Mouse (Mus musculus) kidney, postnatal 14 days (tissue): ENCODE measurements around the gene Gm49336.

Experiments used
- DNase-seq: peaks from one replicate; pipeline ENCODE4 v3.0.0; 2022; ENCODE audit warnings: mixed read lengths

Gene Gm49336

GRCm38 (mm10) chr14:60251281-60252003 is at the start of gene Gm49336, which contains the start of gene Nupl1:
Gm49336 (minus strand) TSS chr14:60251507.
Nupl1 (minus strand) TSS chr14:60251431.
- peak; percentile 99 for DNase-seq

- DNase-seq, result no peak
Measured at GRCm38 (mm10) chr14:60301024-60301423, 49.7 kb upstream of the Gm49336 start.

- no peak for DNase-seq
Measured at GRCm38 (mm10) chr14:60300224-60300991, 49.1 kb upstream of the Gm49336 start.

GRCm38 (mm10) chr14:60295531-60295930 is 44.2 kb upstream of the Gm49336 start:
- no peak for DNase-seq

- no peak for DNase-seq
Measured at GRCm38 (mm10) chr14:60290363-60290762, 39.1 kb upstream of the Gm49336 start.

- DNase-seq, result no peak
Measured at GRCm38 (mm10) chr14:60286194-60286863, 35.0 kb upstream of the Gm49336 start.

- peak; percentile 51 for DNase-seq
Measured at GRCm38 (mm10) chr14:60275301-60276276, 24.3 kb upstream of the Gm49336 start.

GRCm38 (mm10) chr14:60273346-60273745 is 22.0 kb upstream of the Gm49336 start:
- no peak for DNase-seq

- DNase-seq, result no peak
Measured at GRCm38 (mm10) chr14:60269333-60269732, 18.0 kb upstream of the Gm49336 start.

GRCm38 (mm10) chr14:60264990-60265876 is 13.9 kb upstream of the Gm49336 start, which contains the start of gene Mtmr6:
Mtmr6 (plus strand) TSS chr14:60265228.
- peak; percentile 97 for DNase-seq

GRCm38 (mm10) chr14:60262316-60262715 is 11.0 kb upstream of the Gm49336 start:
- no peak for DNase-seq

GRCm38 (mm10) chr14:60257851-60258250 is 6.5 kb upstream of the Gm49336 start:
- no peak for DNase-seq

GRCm38 (mm10) chr14:60257101-60257500 is 5.8 kb upstream of the Gm49336 start:
- DNase-seq, result no peak

GRCm38 (mm10) chr14:60256356-60256755 is 5.0 kb upstream of the Gm49336 start:
- DNase-seq, result no peak

GRCm38 (mm10) chr14:60254774-60255173 is 3.5 kb upstream of the Gm49336 start:
- DNase-seq, result no peak

GRCm38 (mm10) chr14:60253466-60253865 is 2.2 kb upstream of the Gm49336 start:
- no peak for DNase-seq

- DNase-seq, result peak; percentile 16
Measured at GRCm38 (mm10) chr14:60252004-60253000, 995 bp upstream of the Gm49336 start.

- DNase-seq, result no peak
Measured at GRCm38 (mm10) chr14:60250879-60251278, 428 bp downstream of the Gm49336 start.

- no peak for DNase-seq
Measured at GRCm38 (mm10) chr14:60250366-60250765, 941 bp downstream of the Gm49336 start.

GRCm38 (mm10) chr14:60238551-60238950 is 12.8 kb downstream of the Gm49336 start:
- DNase-seq, result no peak
